Mouse (Mus musculus): ENCODE measurements at regions not wholly inside any gene's neighbourhood (a gene's known extent, or its start where the extent isn't known, plus 50 kb on each side); places are given as distances from the start of the nearest gene placed in this dataset.

- intact Hi-C loops (cut with DNase I) = no loop called here
- DNase-seq = no peak
Measured at GRCm38 (mm10) chr16:5478970-5479369, 223.2 kb upstream of the Eef2kmt start.

- intact Hi-C loops (cut with DNase I) = loop anchor here (2.0 kb wide), 2 partner anchors 109 to 459 kb away; no protein-coding TSS in a partner anchor
- DNase-seq = peak; percentile 46 to 69
Measured at GRCm38 (mm10) chr16:5471321-5471720, 215.5 kb upstream of the Eef2kmt start.

GRCm38 (mm10) chr16:5467587-5467986, 211.8 kb upstream of the Eef2kmt start:
- intact Hi-C loops (cut with DNase I) = loop anchor here (1.0 to 5.0 kb wide), 3 partner anchors 60 to 265 kb away; partner anchors contain the start of gene Nagpa
- peak; percentile 38 to 64 for DNase-seq

GRCm38 (mm10) chr16:5466760-5467159, 211.0 kb upstream of the Eef2kmt start:
- intact Hi-C loops (cut with DNase I) = loop anchor here (1.0 to 5.0 kb wide), 3 partner anchors 59 to 264 kb away; partner anchors contain the start of gene Nagpa

GRCm38 (mm10) chr16:5455352-5455965, 199.7 kb upstream of the Eef2kmt start:
- DNase-seq = no peak

More at GRCm38 (mm10) chr16:5466760-5467159, 211.0 kb upstream of the Eef2kmt start:
- DNase-seq = peak in 1 of 2 experiments; percentile 4

GRCm38 (mm10) chr16:5454243-5454642, 198.5 kb upstream of the Eef2kmt start:
- no peak for DNase-seq
- intact Hi-C loops (cut with DNase I) = no loop called here

More at GRCm38 (mm10) chr16:5455352-5455965, 199.7 kb upstream of the Eef2kmt start:
- intact Hi-C loops (cut with DNase I) = no loop called here

GRCm38 (mm10) chr16:5452971-5453370, 197.2 kb upstream of the Eef2kmt start:
- DNase-seq = no peak
- intact Hi-C loops (cut with DNase I) = no loop called here

GRCm38 (mm10) chr16:5445776-5446175, 190.0 kb upstream of the Eef2kmt start:
- no peak for DNase-seq
- intact Hi-C loops (cut with DNase I) = no loop called here

- intact Hi-C loops (cut with DNase I) = no loop called here
- no peak for DNase-seq
Measured at GRCm38 (mm10) chr16:5444785-5445184, 189.0 kb upstream of the Eef2kmt start.

GRCm38 (mm10) chr16:5439717-5440116, 183.9 kb upstream of the Eef2kmt start:
- DNase-seq = peak; percentile 45 to 55
- intact Hi-C loops (cut with DNase I) = no loop called here

GRCm38 (mm10) chr16:5438405-5438804, 182.6 kb upstream of the Eef2kmt start:
- no peak for DNase-seq
- intact Hi-C loops (cut with DNase I) = no loop called here

- intact Hi-C loops (cut with DNase I) = no loop called here
Measured at GRCm38 (mm10) chr16:5431689-5432088, 175.9 kb upstream of the Eef2kmt start.

GRCm38 (mm10) chr16:5431111-5431510, 175.3 kb upstream of the Eef2kmt start:
- intact Hi-C loops (cut with DNase I) = no loop called here
- DNase-seq = peak; percentile 90

More at GRCm38 (mm10) chr16:5431689-5432088, 175.9 kb upstream of the Eef2kmt start:
- DNase-seq = no peak

GRCm38 (mm10) chr16:5429466-5429865, 173.7 kb upstream of the Eef2kmt start:
- no peak for DNase-seq
- intact Hi-C loops (cut with DNase I) = no loop called here

- intact Hi-C loops (cut with DNase I) = no loop called here
- no peak for DNase-seq
Measured at GRCm38 (mm10) chr16:5425908-5426307, 170.1 kb upstream of the Eef2kmt start.

GRCm38 (mm10) chr16:5422041-5422440, 166.3 kb upstream of the Eef2kmt start:
- intact Hi-C loops (cut with DNase I) = no loop called here
- DNase-seq = no peak

- DNase-seq = no peak
- intact Hi-C loops (cut with DNase I) = no loop called here
Measured at GRCm38 (mm10) chr16:5421591-5421990, 165.8 kb upstream of the Eef2kmt start.

- intact Hi-C loops (cut with DNase I) = no loop called here
Measured at GRCm38 (mm10) chr16:5419467-5419866, 163.7 kb upstream of the Eef2kmt start.

GRCm38 (mm10) chr16:5418462-5419197, 162.8 kb upstream of the Eef2kmt start:
- intact Hi-C loops (cut with DNase I) = no loop called here

More at GRCm38 (mm10) chr16:5419467-5419866, 163.7 kb upstream of the Eef2kmt start:
- no peak for DNase-seq

GRCm38 (mm10) chr16:5415310-5415709, 159.5 kb upstream of the Eef2kmt start:
- intact Hi-C loops (cut with DNase I) = no loop called here
- no peak for DNase-seq

More at GRCm38 (mm10) chr16:5418462-5419197, 162.8 kb upstream of the Eef2kmt start:
- DNase-seq = peak; percentile 36 to 53

- intact Hi-C loops (cut with DNase I) = no loop called here
- DNase-seq = no peak
Measured at GRCm38 (mm10) chr16:5411819-5412385, 156.1 kb upstream of the Eef2kmt start.
